Mouse (Mus musculus) embryonic facial prominence, embryonic 12.5 days (tissue): Measurements from ENCODE around the gene Gm10643. TPM values are rescaled to one million over a fixed set of nuclear protein-coding genes. Genes with fewer than 3 reads are reported as not detected.
A peak's percentile ranks its signal among the peaks of the same experiment; 100 is the strongest.

Experiments used
- ATAC-seq: fragments of 200-750 bp; cut with Nextera tagmentation; 2 replicates; pipeline ENCODE4 v1.8.0; 2017; ENCODE audit not compliant: insufficient number of reproducible peaks, insufficient read depth, low FRiP score, low TSS enrichment
- H3K27ac ChIP-seq: fragments of 300-500 bp; sonication (generic); 2 replicates; pipeline ENCODE4 v1.5.1; 2016; ENCODE audit warnings: mild to moderate bottlenecking
- H3K27me3 ChIP-seq: fragments of 300-500 bp; sonication (generic); 2 replicates; pipeline ENCODE4 v1.6.1; 2016; ENCODE audit warnings: mild to moderate bottlenecking, moderate library complexity
- H3K36me3 ChIP-seq: fragments of 300-500 bp; sonication (generic); 2 replicates; pipeline ENCODE4 v1.6.1; 2016; ENCODE audit warnings: mild to moderate bottlenecking
- H3K4me1 ChIP-seq: fragments of 300-500 bp; sonication (generic); 2 replicates; pipeline ENCODE4 v1.6.1; 2016
- H3K4me2 ChIP-seq: fragments of 300-500 bp; sonication (generic); replicated peaks from 2 replicates; pipeline ENCODE4 v1.6.1; 2016; ENCODE audit warnings: mild to moderate bottlenecking, moderate library complexity
- H3K4me3 ChIP-seq: fragments of 300-500 bp; sonication (generic); 2 replicates; pipeline ENCODE4 v1.5.1; 2016; ENCODE audit warnings: mild to moderate bottlenecking
- H3K9ac ChIP-seq: fragments of 300-500 bp; sonication (generic); 2 replicates; pipeline ENCODE4 v1.6.1; 2016; ENCODE audit warnings: mild to moderate bottlenecking, moderate library complexity
- H3K9me3 ChIP-seq: fragments of 300-500 bp; sonication (generic); 2 replicates; pipeline ENCODE4 v1.6.1; 2016; ENCODE audit warnings: mild to moderate bottlenecking, moderate library complexity
- WGBS: fragments of 180-500 bp; shearing (Covaris S2); methylation state at CpG from one replicate; pipeline ENCODE4 v1.1.7; 2016; 5-methylcytosine and 5-hydroxymethylcytosine counted together
- polyA plus RNA-seq: library from polyadenylated mRNA; unstranded; fragments of >200 nt; fragmentation: Nextera tagmentation; extraction: Ambion mirVana; gene quantifications from 2 replicates; pipeline ENCODE4 v1.2.1, GENCODE M21; 2016

Gm10643 gene
- polyA plus RNA-seq: 1.9 and 2.0 TPM in 2 replicates

DNA sequence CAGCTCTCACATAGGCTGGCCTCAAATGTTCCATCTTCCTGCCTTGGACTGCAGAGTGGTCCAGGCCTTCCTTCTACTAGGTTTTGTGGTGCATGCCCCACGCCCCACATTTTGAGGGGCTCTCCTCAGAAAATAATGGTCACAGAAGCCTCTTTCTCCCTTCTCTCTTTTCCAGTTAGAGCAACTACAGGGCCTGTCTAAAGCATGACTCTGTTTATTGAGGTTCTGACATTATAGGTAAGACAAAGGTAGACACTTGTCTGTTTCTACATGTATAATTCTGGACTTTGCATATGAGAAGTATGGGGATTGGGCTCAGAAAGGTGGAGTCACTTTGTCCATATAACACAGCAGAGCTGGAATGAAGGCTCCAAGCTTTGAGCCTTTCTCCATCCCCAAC is at the start of gene Gm10643:
TSS of gene Gm10643 (minus strand) at position 101 of the 400 bp plus-strand sequence.
- H3K4me1 ChIP-seq: peaks cover 18% of the 10 kb centered on the region
- H3K36me3 ChIP-seq: no peaks in the 10 kb centered on the region
- H3K4me3 ChIP-seq: peak within 1 kb of the TSS; percentile 84
- no peaks in the 10 kb centered on the region for H3K27me3 ChIP-seq
- H3K9ac ChIP-seq: peak within 1 kb of the TSS; percentile 56
- no peak for ATAC-seq
- H3K9me3 ChIP-seq: no peaks in the 10 kb centered on the region
- WGBS: 88% methylated on average over 1 of the region's 1 CpGs
- H3K27ac ChIP-seq: peak within 1 kb of the TSS; percentile 61
- H3K4me2 ChIP-seq: peak within 1 kb of the TSS; percentile 67

DNA sequence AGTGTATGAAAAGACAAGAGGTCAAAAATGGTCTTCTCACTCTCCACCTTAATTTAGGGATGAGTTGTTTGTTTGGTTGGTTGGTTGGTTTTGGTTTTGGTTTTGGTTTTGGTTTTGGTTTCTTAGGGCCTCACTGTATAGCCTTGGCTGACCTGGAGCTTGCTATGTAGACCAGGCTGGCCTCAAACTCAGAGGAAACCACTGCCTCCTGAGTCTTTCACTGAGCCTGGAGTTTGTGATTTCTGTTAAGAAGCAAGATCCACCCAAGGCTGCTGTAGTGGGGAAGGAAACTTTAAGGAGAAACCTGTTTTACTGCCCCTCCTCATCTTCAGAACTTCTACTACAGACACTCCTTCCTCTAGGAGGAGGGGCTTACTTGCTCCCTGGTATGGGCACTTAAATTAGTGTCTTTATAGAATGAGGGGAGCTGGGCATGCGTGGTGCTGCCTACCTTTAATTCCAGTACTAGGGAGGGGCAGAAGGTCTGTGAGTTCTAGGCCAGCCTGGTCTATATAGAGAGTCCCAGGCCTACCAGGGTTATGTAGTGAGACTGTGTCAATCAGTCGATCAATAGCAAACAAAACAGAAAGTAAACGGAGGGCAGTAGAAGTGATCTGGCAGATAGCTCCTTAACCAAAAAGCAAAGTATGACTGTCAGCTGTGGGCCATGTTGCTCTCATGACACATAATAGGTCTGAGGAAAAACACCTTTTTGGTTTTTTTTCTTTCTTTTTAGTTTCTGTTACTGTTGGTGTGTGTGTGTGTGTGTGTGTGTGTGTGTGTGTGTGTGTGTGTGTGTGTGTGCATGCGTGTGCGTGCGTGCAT is 41.5 kb upstream of the Gm10643 start:
- ATAC-seq: no peak

DNA sequence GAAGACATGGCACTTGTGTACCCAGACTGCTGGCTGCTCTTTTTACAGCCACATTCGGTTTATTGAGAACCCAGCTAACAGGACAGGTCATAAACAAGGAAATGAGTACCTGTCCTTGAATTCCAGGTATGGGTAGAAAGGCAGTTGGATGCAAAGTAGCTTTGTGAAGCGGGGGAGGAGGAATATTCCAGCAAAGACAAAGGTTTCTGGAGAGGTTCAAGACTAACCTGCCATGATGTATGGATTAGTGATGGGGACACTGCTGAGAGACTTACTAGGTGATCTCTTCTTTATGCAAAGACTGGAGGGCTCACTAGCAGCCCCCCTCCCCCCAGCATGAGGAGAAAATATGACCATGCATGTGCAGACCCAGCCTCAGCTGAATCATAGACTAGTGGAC is 40.7 kb upstream of the Gm10643 start:
- Histone ChIP-seq H3K9ac (no peak overlapping the region), H3K36me3 (peaks cover 21% of the 10 kb centered on the region), H3K27ac (no peak overlapping the region), H3K4me1 (peaks cover 15% of the 10 kb centered on the region), H3K4me3 (no peak overlapping the region), H3K4me2 (no peak overlapping the region), H3K27me3 (no peaks in the 10 kb centered on the region), H3K9me3 (no peaks in the 10 kb centered on the region)
- ATAC-seq: no peak
- WGBS: 82% methylated on average over 2 of the region's 2 CpGs

More for the DNA sequence above, 41.5 kb upstream of the Gm10643 start:
- Histone ChIP-seq H3K36me3 (peaks cover 13% of the 10 kb centered on the region), H3K4me3 (no peak overlapping the region), H3K27me3 (no peaks in the 10 kb centered on the region), H3K9ac (no peak overlapping the region), H3K9me3 (no peaks in the 10 kb centered on the region), H3K4me1 (peaks cover 15% of the 10 kb centered on the region), H3K27ac (no peak overlapping the region), H3K4me2 (no peak overlapping the region)
- whole genome bisulfite sequencing: 89% methylated on average over 5 of the region's 6 CpGs

DNA sequence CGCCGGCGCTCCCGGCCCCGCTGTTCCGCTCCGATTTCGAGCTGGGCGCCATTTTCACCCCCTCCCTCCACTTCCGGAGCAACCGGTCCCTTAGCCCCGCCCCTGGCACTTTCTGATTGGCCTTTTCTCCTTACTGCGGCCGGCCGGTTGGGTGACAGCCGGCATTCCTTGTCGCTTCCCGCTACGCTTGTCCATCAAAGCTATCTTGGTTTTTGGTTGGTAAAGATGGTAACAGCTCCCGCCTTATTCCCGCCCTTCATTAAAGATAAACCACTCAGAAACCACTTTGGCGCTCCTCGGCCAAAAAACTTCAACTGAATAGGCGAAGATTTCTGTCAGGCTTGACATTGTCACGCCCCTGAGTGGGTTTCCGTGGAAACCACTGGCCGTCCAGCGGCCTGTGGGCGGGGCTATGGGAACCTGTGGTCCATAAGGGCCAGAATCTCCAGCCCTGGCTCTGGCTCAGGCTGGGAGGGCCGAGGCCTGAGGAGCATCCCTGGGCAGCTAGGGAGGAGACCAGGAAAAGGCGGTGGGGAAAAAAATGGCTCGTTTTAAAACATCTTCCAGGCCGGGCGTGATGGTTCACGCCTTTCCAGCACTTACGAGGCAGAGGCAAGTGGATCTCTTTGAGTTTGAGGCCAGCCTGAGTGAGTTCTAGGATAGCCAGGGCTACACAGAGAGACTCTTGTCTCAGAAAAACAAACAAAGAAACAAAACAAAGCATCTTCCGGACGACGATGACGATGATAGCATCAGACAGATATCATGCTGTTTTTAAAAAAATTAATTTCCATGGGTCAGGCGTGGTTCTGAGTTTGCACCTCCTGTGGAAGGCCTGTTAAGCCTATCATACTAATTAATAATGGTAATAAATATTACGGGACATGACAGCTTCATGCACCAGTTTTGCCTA is 40.0 kb upstream of the Gm10643 start, which contains the start of gene Dcaf15:
TSS of gene Dcaf15 (minus strand) at position 72 of the 913 bp plus-strand sequence.
- Histone ChIP-seq H3K4me2 (peak within 1 kb of the TSS; percentile 62), H3K27me3 (no peaks in the 10 kb centered on the region), H3K27ac (peak within 1 kb of the TSS; percentile 89), H3K4me3 (peak within 1 kb of the TSS; percentile 64), H3K9me3 (no peaks in the 10 kb centered on the region), H3K4me1 (peaks cover 15% of the 10 kb centered on the region), H3K9ac (peak within 1 kb of the TSS; percentile 83), H3K36me3 (peaks cover 24% of the 10 kb centered on the region)
- 6% methylated on average over 42 of the region's 42 CpGs for WGBS
- ATAC-seq: peak; percentile 94

DNA sequence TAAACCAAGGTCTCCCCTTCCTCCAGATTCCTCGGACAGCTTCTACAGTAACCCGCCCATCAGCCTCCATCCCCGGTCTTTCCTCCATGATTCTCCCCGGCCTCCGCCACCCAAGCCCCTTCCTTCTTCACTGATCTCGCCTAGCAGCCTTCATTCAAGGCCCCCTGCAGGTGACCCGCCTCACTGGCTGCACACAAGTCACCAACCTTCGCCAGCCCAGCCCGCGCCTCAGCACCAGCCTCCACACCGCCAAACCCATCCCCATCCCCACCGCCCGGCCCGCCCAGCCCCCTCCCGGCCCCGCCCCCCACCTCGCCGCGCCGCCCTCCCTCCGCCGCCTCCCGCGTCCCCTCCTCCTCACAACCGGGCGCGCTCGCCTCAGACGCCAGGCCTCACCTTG is 39.3 kb upstream of the Gm10643 start:
- Histone ChIP-seq H3K4me2 (peak overlapping the region; percentile 62), H3K4me3 (peak overlapping the region; percentile 64), H3K9ac (peak overlapping the region; percentile 83), H3K27me3 (no peaks in the 10 kb centered on the region), H3K27ac (peak overlapping the region; percentile 89), H3K9me3 (no peaks in the 10 kb centered on the region), H3K36me3 (peaks cover 24% of the 10 kb centered on the region), H3K4me1 (peaks cover 15% of the 10 kb centered on the region)
- WGBS: 2% methylated on average over 20 of the region's 29 CpGs
- ATAC-seq: peak; percentile 73

DNA sequence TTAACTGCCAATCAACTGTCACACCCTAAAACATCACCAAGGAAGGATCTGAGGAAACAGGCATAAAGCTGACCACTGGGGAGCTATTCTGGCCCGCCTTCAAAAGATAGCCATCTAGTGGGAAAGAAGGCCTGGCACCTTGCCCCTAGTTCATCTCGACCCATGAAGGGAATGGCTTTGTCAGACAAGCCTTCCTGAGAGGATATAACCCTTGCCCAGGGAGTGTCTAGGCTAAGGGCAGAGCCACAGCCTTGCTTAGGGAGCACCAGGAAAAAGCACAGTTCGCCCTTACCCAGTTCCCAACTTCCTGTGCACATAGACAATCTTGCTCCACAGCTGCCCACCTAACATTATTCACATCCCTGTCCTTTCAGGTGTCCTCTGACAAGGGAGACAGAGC is 38.7 kb upstream of the Gm10643 start:
- Histone ChIP-seq H3K27me3 (no peaks in the 10 kb centered on the region), H3K9me3 (no peaks in the 10 kb centered on the region), H3K27ac (0 out of 2 replicates have a peak overlapping the region, but pooled peaks have one; percentile 89), H3K9ac (peak overlapping the region; percentile 83), H3K4me2 (peak overlapping the region; percentile 62), H3K4me1 (peaks cover 15% of the 10 kb centered on the region), H3K36me3 (peaks cover 28% of the 10 kb centered on the region), H3K4me3 (peak overlapping the region; percentile 64)
- no peak for ATAC-seq
- WGBS: 59% methylated on average over 3 of the region's 3 CpGs

GRCm38 (mm10) chr8:84101476-84102270 is 36.7 kb upstream of the Gm10643 start:
- WGBS: 90% methylated on average over 25 of the region's 25 CpGs

GRCm38 (mm10) chr8:84098376-84098775 is 33.4 kb upstream of the Gm10643 start:
- no peaks in the 10 kb centered on the region for H3K27me3 ChIP-seq
- H3K27ac ChIP-seq: no peak overlapping the region
- no peaks in the 10 kb centered on the region for H3K9me3 ChIP-seq
- peaks cover 10% of the 10 kb centered on the region for H3K4me1 ChIP-seq
- no peak for ATAC-seq
- H3K4me3 ChIP-seq: no peak overlapping the region
- 94% methylated on average over 7 of the region's 7 CpGs for WGBS
- H3K9ac ChIP-seq: no peak overlapping the region
- peaks cover 79% of the 10 kb centered on the region for H3K36me3 ChIP-seq
- H3K4me2 ChIP-seq: no peak overlapping the region

More at GRCm38 (mm10) chr8:84101476-84102270, 36.7 kb upstream of the Gm10643 start:
- Histone ChIP-seq H3K4me1 (peaks cover 15% of the 10 kb centered on the region), H3K4me2 (no peak overlapping the region), H3K27ac (no peak overlapping the region), H3K9ac (no peak overlapping the region), H3K36me3 (peaks cover 47% of the 10 kb centered on the region), H3K9me3 (no peaks in the 10 kb centered on the region), H3K27me3 (no peaks in the 10 kb centered on the region), H3K4me3 (no peak overlapping the region)
- ATAC-seq: no peak

GRCm38 (mm10) chr8:84096061-84096460 is 31.1 kb upstream of the Gm10643 start:
- Histone ChIP-seq H3K4me1 (no peaks in the 10 kb centered on the region), H3K36me3 (peaks cover 84% of the 10 kb centered on the region), H3K9ac (no peak overlapping the region), H3K4me3 (no peak overlapping the region), H3K27me3 (no peaks in the 10 kb centered on the region), H3K9me3 (no peaks in the 10 kb centered on the region), H3K4me2 (no peak overlapping the region), H3K27ac (no peak overlapping the region)
- ATAC-seq: no peak
- WGBS: 68% methylated on average over 8 of the region's 8 CpGs

DNA sequence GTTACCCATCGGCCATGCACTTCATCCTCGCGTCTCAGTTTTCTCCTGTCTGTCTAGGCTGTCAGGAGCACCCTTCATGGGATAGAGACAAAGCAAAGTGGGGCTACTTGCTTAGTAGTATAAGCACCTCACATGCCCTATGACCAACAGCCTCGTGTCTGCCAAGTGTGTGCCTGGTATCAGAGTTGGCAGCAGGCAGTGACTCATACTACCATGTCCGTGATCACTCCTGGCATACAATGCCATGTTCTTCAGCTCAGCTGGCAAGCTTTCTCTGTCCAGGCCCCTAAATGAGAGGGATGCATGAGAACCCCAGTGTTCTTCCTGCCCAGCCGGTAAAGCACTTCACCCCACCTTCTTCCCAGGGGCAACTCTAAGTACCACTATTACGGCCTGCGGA is 25.6 kb upstream of the Gm10643 start:
- Histone ChIP-seq H3K9me3 (no peaks in the 10 kb centered on the region), H3K27me3 (no peaks in the 10 kb centered on the region), H3K36me3 (peaks cover 93% of the 10 kb centered on the region), H3K9ac (no peak overlapping the region), H3K4me2 (no peak overlapping the region), H3K4me3 (no peak overlapping the region), H3K27ac (no peak overlapping the region), H3K4me1 (no peaks in the 10 kb centered on the region)
- 89% methylated on average over 8 of the region's 8 CpGs for WGBS
- ATAC-seq: no peak

DNA sequence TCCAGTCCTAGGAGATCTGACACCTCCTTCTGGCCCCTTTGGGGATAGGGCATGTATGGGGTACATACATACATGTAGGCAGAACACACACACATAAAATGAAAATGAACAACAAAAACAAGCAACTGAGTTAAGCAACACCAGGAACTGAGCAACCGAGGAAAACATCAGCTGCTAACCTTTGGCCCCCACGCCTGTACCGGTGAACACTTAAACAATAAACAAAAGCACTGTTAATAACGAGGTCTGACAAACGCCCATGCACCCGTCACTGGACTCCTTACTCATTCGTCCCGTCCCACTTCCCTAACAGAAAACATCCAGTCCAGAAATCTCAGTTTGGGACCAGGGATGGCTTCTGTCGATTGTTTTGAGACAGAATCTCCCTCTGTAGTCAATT is 24.3 kb upstream of the Gm10643 start:
- WGBS: 78% methylated on average over 9 of the region's 9 CpGs
- H3K4me3 ChIP-seq: no peak overlapping the region
- no peak for ATAC-seq
- no peak overlapping the region for H3K4me2 ChIP-seq
- no peak overlapping the region for H3K27ac ChIP-seq
- no peaks in the 10 kb centered on the region for H3K9me3 ChIP-seq
- H3K27me3 ChIP-seq: no peaks in the 10 kb centered on the region
- H3K4me1 ChIP-seq: 0 out of 2 replicates have a peak, but pooled peaks cover 2% of the 10 kb centered on the region
- no peak overlapping the region for H3K9ac ChIP-seq
- peaks cover 93% of the 10 kb centered on the region for H3K36me3 ChIP-seq
